Mouse (Mus musculus): ENCODE results near the gene Srrd. TPM values are rescaled to one million over a fixed set of nuclear protein-coding genes. Genes with fewer than 3 reads are reported as not detected.

Gene Srrd
- 24.5 and 27.3 TPM in 2 replicates for polyA plus RNA-seq (2014; fragmentation: Nextera tagmentation; extraction: Ambion mirVana)

GRCm38 (mm10) chr5:112342463-112343204 lies at the start of gene Srrd, which contains the start of gene Hps4:
TSS of gene Srrd (minus strand) at chr5:112343040.
TSS of gene Hps4 (plus strand) at chr5:112343083.
- H3K36me3 ChIP-seq (ENCODE audit: control insufficient read depth, insufficient read depth, low read length), result peaks cover 6% of the 10 kb centered on the region
- peaks cover 5% of the 10 kb centered on the region for H3K4me1 ChIP-seq (ENCODE audit: control insufficient read depth, insufficient read depth, low read length)
- peak within 1 kb of the TSS; percentile 88 for H3K9ac ChIP-seq (ENCODE audit: low read depth, low read length)
- H3K27ac ChIP-seq (ENCODE audit: low read depth, low read length), result no peak within 1 kb of the TSS
- ATAC-seq (replicated peaks; ENCODE audit: insufficient number of reproducible peaks, low FRiP score, low TSS enrichment), result peak; percentile 69
- WGBS (ENCODE audit: insufficient replicate concordance), result 2% methylated on average over 58 of the region's 64 CpGs
- peak within 1 kb of the TSS; percentile 95 for H3K4me3 ChIP-seq (ENCODE audit: low read depth, low read length)
- H3K9me3 ChIP-seq (replicated peaks; ENCODE audit: control insufficient read depth, low read length), result no peaks in the 10 kb centered on the region
- H3K27me3 ChIP-seq (ENCODE audit: control insufficient read depth, insufficient read depth, low read length), result no peaks in the 10 kb centered on the region
- H3K4me2 ChIP-seq, result peak within 1 kb of the TSS; percentile 87

GRCm38 (mm10) chr5:112391676-112392323 lies 49.0 kb upstream of the Srrd start:
- no peaks in the 10 kb centered on the region for H3K4me1 ChIP-seq (ENCODE audit: control insufficient read depth, insufficient read depth, low read length)
- no peak overlapping the region for H3K4me2 ChIP-seq
- no peak overlapping the region for H3K4me3 ChIP-seq (ENCODE audit: low read depth, low read length)
- H3K9me3 ChIP-seq (replicated peaks; ENCODE audit: control insufficient read depth, low read length), result no peaks in the 10 kb centered on the region
- H3K36me3 ChIP-seq (ENCODE audit: control insufficient read depth, insufficient read depth, low read length), result no peaks in the 10 kb centered on the region
- no peak for ATAC-seq (replicated peaks; ENCODE audit: insufficient number of reproducible peaks, low FRiP score, low TSS enrichment)
- H3K9ac ChIP-seq (ENCODE audit: low read depth, low read length), result no peak overlapping the region
- no peak overlapping the region for H3K27ac ChIP-seq (ENCODE audit: low read depth, low read length)
- H3K27me3 ChIP-seq (ENCODE audit: control insufficient read depth, insufficient read depth, low read length), result peaks cover 71% of the 10 kb centered on the region
- WGBS (ENCODE audit: insufficient replicate concordance), result 59% methylated on average over 27 of the region's 27 CpGs

DNA sequence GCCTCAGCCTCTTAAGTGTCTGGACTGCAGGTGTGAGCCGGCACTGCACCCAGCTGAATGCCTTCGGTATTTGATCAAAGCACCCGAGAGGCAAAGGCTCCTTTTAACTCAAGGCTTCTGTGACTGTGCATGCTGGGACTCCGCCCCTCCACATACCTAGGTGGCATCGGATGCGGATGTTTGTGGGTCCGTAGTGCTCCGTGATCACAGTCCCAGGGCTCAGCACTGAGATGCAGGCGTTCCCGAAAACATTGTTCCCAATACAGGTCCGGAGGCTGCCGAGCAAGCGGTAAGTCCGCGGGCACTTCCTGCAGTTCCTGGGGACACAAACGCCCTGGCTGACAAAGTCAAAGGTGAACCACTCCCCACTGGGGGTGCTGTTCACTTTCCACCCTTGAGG lies 48.2 kb upstream of the Srrd start:
- no peaks in the 10 kb centered on the region for H3K9me3 ChIP-seq (replicated peaks; ENCODE audit: control insufficient read depth, low read length)
- H3K27me3 ChIP-seq (ENCODE audit: control insufficient read depth, insufficient read depth, low read length), result peaks cover 69% of the 10 kb centered on the region
- ATAC-seq (replicated peaks; ENCODE audit: insufficient number of reproducible peaks, low FRiP score, low TSS enrichment), result no peak
- no peak overlapping the region for H3K4me3 ChIP-seq (ENCODE audit: low read depth, low read length)
- no peak overlapping the region for H3K9ac ChIP-seq (ENCODE audit: low read depth, low read length)
- H3K4me2 ChIP-seq, result no peak overlapping the region
- 32% methylated on average over 16 of the region's 16 CpGs for WGBS (ENCODE audit: insufficient replicate concordance)
- no peaks in the 10 kb centered on the region for H3K4me1 ChIP-seq (ENCODE audit: control insufficient read depth, insufficient read depth, low read length)
- no peak overlapping the region for H3K27ac ChIP-seq (ENCODE audit: low read depth, low read length)
- H3K36me3 ChIP-seq (ENCODE audit: control insufficient read depth, insufficient read depth, low read length), result no peaks in the 10 kb centered on the region

GRCm38 (mm10) chr5:112389352-112389751 lies 46.5 kb upstream of the Srrd start:
- Histone ChIP-seq H3K9me3 (replicated peaks; ENCODE audit: control insufficient read depth, low read length) (no peaks in the 10 kb centered on the region), H3K27ac (ENCODE audit: low read depth, low read length) (no peak overlapping the region), H3K4me2 (no peak overlapping the region), H3K4me3 (ENCODE audit: low read depth, low read length) (no peak overlapping the region), H3K4me1 (ENCODE audit: control insufficient read depth, insufficient read depth, low read length) (no peaks in the 10 kb centered on the region), H3K36me3 (ENCODE audit: control insufficient read depth, insufficient read depth, low read length) (no peaks in the 10 kb centered on the region), H3K27me3 (ENCODE audit: control insufficient read depth, insufficient read depth, low read length) (peaks cover 53% of the 10 kb centered on the region), H3K9ac (ENCODE audit: low read depth, low read length) (no peak overlapping the region)
- ATAC-seq (replicated peaks; ENCODE audit: insufficient number of reproducible peaks, low FRiP score, low TSS enrichment), result no peak
- WGBS (ENCODE audit: insufficient replicate concordance), result 75% methylated on average over 9 of the region's 9 CpGs

DNA sequence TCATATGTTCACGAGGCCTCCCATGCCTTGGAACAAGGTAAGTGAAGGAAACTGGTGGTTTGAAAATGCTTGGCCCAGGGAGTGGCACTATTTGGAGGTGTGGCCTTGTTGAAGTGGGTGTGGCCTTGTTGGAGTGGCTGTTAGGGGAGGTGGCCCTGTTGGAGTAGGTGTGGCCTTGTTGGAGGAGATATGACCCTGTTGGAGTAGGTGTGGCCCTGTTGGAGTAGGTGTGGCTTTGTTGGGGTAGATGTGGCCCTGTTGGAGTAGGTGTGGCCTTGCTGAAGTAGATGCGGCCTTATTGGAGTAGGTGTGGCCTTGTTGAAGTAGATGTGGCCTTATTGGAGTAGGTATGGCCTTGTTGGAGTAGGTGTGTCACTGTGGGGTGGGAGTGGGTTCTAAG lies 43.1 kb upstream of the Srrd start:
- H3K36me3 ChIP-seq (ENCODE audit: control insufficient read depth, insufficient read depth, low read length), result no peaks in the 10 kb centered on the region
- no peak overlapping the region for H3K27ac ChIP-seq (ENCODE audit: low read depth, low read length)
- no peak overlapping the region for H3K4me3 ChIP-seq (ENCODE audit: low read depth, low read length)
- WGBS (ENCODE audit: insufficient replicate concordance), result 60% methylated on average over 2 of the region's 2 CpGs
- peak; percentile 79 for ATAC-seq (replicated peaks; ENCODE audit: insufficient number of reproducible peaks, low FRiP score, low TSS enrichment)
- H3K4me2 ChIP-seq, result no peak overlapping the region
- no peaks in the 10 kb centered on the region for H3K9me3 ChIP-seq (replicated peaks; ENCODE audit: control insufficient read depth, low read length)
- no peak overlapping the region for H3K9ac ChIP-seq (ENCODE audit: low read depth, low read length)
- 0 out of 2 replicates have a peak, but pooled peaks cover 3% of the 10 kb centered on the region for H3K4me1 ChIP-seq (ENCODE audit: control insufficient read depth, insufficient read depth, low read length)
- H3K27me3 ChIP-seq (ENCODE audit: control insufficient read depth, insufficient read depth, low read length), result peaks cover 19% of the 10 kb centered on the region

- no peak overlapping the region for H3K9ac ChIP-seq (ENCODE audit: low read depth, low read length)
- no peak overlapping the region for H3K4me3 ChIP-seq (ENCODE audit: low read depth, low read length)
- H3K27me3 ChIP-seq (ENCODE audit: control insufficient read depth, insufficient read depth, low read length), result peaks cover 12% of the 10 kb centered on the region
- ATAC-seq (replicated peaks; ENCODE audit: insufficient number of reproducible peaks, low FRiP score, low TSS enrichment), result no peak
- no peak overlapping the region for H3K27ac ChIP-seq (ENCODE audit: low read depth, low read length)
- H3K4me1 ChIP-seq (ENCODE audit: control insufficient read depth, insufficient read depth, low read length), result 0 out of 2 replicates have a peak, but pooled peaks cover 3% of the 10 kb centered on the region
- no peaks in the 10 kb centered on the region for H3K36me3 ChIP-seq (ENCODE audit: control insufficient read depth, insufficient read depth, low read length)
- H3K4me2 ChIP-seq, result no peak overlapping the region
- WGBS (ENCODE audit: insufficient replicate concordance), result 83% methylated on average over 13 of the region's 13 CpGs
- no peaks in the 10 kb centered on the region for H3K9me3 ChIP-seq (replicated peaks; ENCODE audit: control insufficient read depth, low read length)
These were observed 42.1 kb upstream of the Srrd start for GRCm38 (mm10) chr5:112384805-112385472.

DNA sequence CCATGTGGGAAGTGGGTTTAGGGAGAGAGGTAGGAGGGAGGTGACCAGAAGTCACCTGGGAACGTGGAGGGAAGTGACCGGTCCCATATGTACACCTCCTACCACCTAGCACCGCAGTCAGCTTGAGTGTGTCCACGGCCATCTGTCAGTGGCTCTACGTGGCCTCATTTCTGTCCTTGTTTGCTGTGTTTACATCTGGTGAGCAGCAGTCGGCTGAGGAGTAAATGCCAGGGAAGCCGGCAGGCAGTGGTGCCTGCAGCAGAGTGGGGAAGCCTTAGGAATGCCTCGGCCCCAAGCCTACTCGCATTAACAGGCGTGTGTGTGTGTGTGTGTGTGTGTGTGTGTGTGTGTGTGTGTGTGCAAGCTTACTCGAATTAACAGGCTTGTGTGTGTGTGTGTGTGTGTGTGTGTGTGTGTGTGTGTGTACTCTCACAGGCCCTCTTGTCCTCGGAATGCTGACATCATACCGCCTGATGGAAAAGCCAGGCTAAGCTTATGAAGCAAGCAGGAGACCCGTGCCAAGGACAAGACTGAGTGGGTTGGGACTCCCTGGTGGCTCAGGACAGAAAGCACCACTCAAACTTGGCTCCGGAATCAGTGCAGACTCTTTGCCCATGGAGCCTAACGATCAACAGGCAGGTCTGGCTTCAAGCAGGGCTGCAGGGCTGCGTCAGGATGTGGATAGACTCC lies 39.9 kb upstream of the Srrd start:
- ATAC-seq (replicated peaks; ENCODE audit: insufficient number of reproducible peaks, low FRiP score, low TSS enrichment), result no peak

DNA sequence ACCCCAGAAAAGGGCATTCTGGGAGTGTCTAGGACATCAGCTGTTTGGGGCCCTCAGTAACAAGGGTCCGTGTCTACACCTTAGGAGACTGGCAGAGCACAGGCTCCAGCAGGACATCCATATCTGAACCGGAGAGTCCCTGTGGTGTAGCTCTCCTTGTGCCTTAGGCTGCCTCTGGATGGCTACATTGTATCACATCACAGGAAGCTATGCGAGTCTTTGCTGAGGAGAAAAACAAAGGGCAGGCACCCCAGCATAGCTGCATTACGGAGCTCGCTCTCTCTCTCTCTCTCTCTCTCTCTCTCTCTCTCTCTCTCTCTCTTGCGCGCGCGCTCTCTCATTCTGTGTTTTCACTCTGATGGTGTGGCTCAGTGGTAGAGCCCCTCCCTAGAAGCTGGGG lies 39.2 kb upstream of the Srrd start:
- Histone ChIP-seq H3K27me3 (ENCODE audit: control insufficient read depth, insufficient read depth, low read length) (no peaks in the 10 kb centered on the region), H3K9ac (ENCODE audit: low read depth, low read length) (no peak overlapping the region), H3K9me3 (replicated peaks; ENCODE audit: control insufficient read depth, low read length) (no peaks in the 10 kb centered on the region), H3K4me3 (ENCODE audit: low read depth, low read length) (no peak overlapping the region), H3K36me3 (ENCODE audit: control insufficient read depth, insufficient read depth, low read length) (no peaks in the 10 kb centered on the region), H3K4me2 (no peak overlapping the region), H3K27ac (ENCODE audit: low read depth, low read length) (no peak overlapping the region), H3K4me1 (ENCODE audit: control insufficient read depth, insufficient read depth, low read length) (0 out of 2 replicates have a peak, but pooled peaks cover 3% of the 10 kb centered on the region)
- ATAC-seq (replicated peaks; ENCODE audit: insufficient number of reproducible peaks, low FRiP score, low TSS enrichment), result no peak
- WGBS (ENCODE audit: insufficient replicate concordance), result 71% methylated on average over 9 of the region's 9 CpGs

More for the DNA sequence above, 39.9 kb upstream of the Srrd start:
- no peaks in the 10 kb centered on the region for H3K9me3 ChIP-seq (replicated peaks; ENCODE audit: control insufficient read depth, low read length)
- no peak overlapping the region for H3K4me3 ChIP-seq (ENCODE audit: low read depth, low read length)
- H3K4me2 ChIP-seq, result no peak overlapping the region
- no peak overlapping the region for H3K9ac ChIP-seq (ENCODE audit: low read depth, low read length)
- no peak overlapping the region for H3K27ac ChIP-seq (ENCODE audit: low read depth, low read length)
- 68% methylated on average over 17 of the region's 17 CpGs for WGBS (ENCODE audit: insufficient replicate concordance)
- H3K4me1 ChIP-seq (ENCODE audit: control insufficient read depth, insufficient read depth, low read length), result 0 out of 2 replicates have a peak, but pooled peaks cover 3% of the 10 kb centered on the region
- H3K27me3 ChIP-seq (ENCODE audit: control insufficient read depth, insufficient read depth, low read length), result no peaks in the 10 kb centered on the region
- H3K36me3 ChIP-seq (ENCODE audit: control insufficient read depth, insufficient read depth, low read length), result no peaks in the 10 kb centered on the region
